Mouse (Mus musculus) ES-Bruce4 (cell line): ENCODE data around the gene Snx30. TPM values are rescaled to one million over a fixed set of nuclear protein-coding genes. Genes with fewer than 3 reads are reported as not detected.
A peak's percentile ranks its signal among the peaks of the same experiment; 100 is the strongest.

Experiments used
- H3K27ac ChIP-seq: 2 replicates; pipeline ENCODE4 v1.5.1; 2012; ENCODE audit warnings: low read length, inconsistent platforms; ENCODE audit not compliant: insufficient read depth
- H3K27me3 ChIP-seq: 2 replicates; pipeline ENCODE4 v1.6.1; 2012; ENCODE audit warnings: mild to moderate bottlenecking, low read length, inconsistent platforms; ENCODE audit not compliant: control insufficient read depth, poor library complexity, insufficient read depth, severe bottlenecking
- H3K36me3 ChIP-seq: 2 replicates; pipeline ENCODE4 v1.6.1; 2012; ENCODE audit warnings: inconsistent platforms, mild to moderate bottlenecking, low read length, moderate library complexity; ENCODE audit not compliant: control insufficient read depth, poor library complexity, insufficient read depth, severe bottlenecking
- H3K4me1 ChIP-seq: one replicate; pipeline ENCODE4 v1.8.1; 2011; ENCODE audit warnings: low read length; ENCODE audit not compliant: control insufficient read depth, insufficient read depth
- H3K4me3 ChIP-seq: 2 replicates; pipeline ENCODE4 v1.5.1; 2011; ENCODE audit warnings: low read depth, mild to moderate bottlenecking, low read length
- H3K9ac ChIP-seq: 2 replicates; pipeline ENCODE4 v1.6.1; 2012; ENCODE audit warnings: low read depth, mild to moderate bottlenecking, inconsistent platforms; ENCODE audit not compliant: poor library complexity, severe bottlenecking
- H3K9me3 ChIP-seq: replicated peaks from 2 replicates; pipeline ENCODE4 v1.6.1; 2012; ENCODE audit warnings: mild to moderate bottlenecking, low read length, inconsistent platforms; ENCODE audit not compliant: control insufficient read depth, poor library complexity, insufficient read depth, severe bottlenecking
- CTCF ChIP-seq: IDR thresholded peaks from one replicate; pipeline ENCODE4 v1.8.1; 2011; ENCODE audit warnings: low read depth, low read length
- EP300 ChIP-seq: IDR thresholded peaks from 2 replicates; pipeline ENCODE4 v1.6.1; 2011; ENCODE audit warnings: low read depth, low read length; ENCODE audit not compliant: insufficient read depth
- POLR2A ChIP-seq: IDR thresholded peaks from one replicate; pipeline ENCODE4 v1.8.1; 2011; ENCODE audit warnings: low read length; ENCODE audit not compliant: insufficient read depth
- polyA plus RNA-seq: library from polyadenylated mRNA; stranded (reverse); fragments of >200 nt; gene quantifications from 2 replicates; pipeline ENCODE4 v1.2.4, GENCODE M21; 2011; ENCODE audit warnings: low read depth; ENCODE audit not compliant: missing spikeins, insufficient read depth, insufficient read length

The Snx30 gene
- 21.8 and 23.1 TPM in 2 replicates for polyA plus RNA-seq

DNA sequence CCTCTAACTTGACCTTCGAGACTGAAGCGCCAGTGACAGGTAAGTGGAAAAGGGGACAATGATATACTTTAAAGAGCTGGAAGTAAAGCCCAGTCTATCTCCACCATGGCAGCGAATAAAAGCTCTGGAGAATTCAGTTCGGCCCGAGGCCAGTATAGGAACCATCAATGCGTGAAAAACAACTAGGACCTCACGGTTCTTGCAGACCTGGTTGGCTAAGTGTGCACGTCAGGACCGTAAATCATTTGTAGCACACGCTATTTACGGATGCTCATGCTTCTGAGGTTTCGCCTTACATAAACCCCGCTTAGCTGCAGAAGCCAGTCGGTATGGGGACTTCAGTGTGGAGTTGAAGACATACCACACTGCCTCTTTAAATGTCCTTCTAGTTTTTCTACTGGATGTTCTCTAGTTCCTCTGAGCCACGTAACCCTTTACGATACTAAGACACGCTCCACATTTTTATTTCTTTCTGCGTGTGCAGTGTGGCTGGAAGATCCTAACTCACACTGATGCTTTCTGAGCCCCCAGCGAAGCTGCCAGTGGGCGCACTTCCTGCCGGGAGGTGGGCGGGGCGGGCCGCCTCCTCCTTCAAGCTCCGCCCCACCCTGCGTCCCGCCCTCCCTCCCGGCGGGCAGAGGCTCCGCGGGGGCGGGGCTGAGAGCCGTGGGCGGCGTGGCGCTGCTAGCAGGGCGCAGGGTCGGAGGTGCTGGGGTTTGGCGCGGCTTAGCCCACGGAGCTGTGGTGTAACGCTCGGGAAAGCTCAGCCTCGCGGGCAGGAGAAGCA is at the start of gene Snx30:
Snx30 (plus strand) TSS at position 660 of the 787 bp plus-strand sequence.
- H3K4me1 ChIP-seq = no peaks in the 10 kb centered on the region
- H3K36me3 ChIP-seq = no peaks in the 10 kb centered on the region
- peak within 1 kb of the TSS; percentile 79 for H3K4me3 ChIP-seq
- H3K27ac ChIP-seq = no peak within 1 kb of the TSS
- H3K9ac ChIP-seq = peak within 1 kb of the TSS; percentile 66
- TF ChIP-seq POLR2A (peak; percentile 83), CTCF (no peak)
- no peaks in the 10 kb centered on the region for H3K27me3 ChIP-seq
- H3K9me3 ChIP-seq = no peaks in the 10 kb centered on the region

DNA sequence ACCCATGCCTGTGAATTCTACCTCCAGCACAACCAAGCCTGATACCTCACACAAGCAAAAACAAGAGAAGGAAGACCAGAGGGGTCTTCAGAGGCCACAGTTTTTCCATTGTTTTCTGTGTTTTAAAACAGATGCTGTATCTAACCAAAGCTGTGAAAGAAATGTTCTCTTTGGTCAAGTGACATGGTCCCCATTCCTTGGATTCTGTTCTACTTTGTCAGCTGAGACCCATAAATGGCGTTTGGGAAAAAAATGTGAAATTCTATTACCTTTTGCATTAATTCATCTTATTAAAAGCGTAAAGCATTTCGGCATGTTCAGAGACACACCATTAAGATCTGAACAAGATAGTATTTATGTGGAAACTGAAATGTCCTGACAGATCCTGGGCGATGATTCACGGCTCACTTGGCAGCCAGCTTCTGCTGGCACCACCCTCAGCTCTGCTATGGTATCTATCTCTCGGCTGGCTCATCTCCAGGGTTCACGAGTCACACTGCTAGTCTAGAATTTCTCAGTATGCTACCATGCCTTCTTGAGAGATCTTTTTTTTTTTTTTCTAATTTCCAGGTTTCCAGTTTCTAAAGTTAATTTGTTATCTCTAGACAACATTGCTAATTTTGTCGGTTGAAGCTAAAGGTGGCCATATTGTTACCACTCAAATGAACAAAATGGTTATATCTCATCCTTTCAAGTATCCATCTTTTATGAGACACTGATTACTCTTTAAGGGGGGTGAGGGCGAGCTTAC is 49.1 kb upstream of the Snx30 start:
- no peaks in the 10 kb centered on the region for H3K36me3 ChIP-seq
- H3K9me3 ChIP-seq = no peaks in the 10 kb centered on the region
- H3K9ac ChIP-seq = no peak overlapping the region
- no peak overlapping the region for H3K27ac ChIP-seq
- no peaks in the 10 kb centered on the region for H3K27me3 ChIP-seq
- H3K4me3 ChIP-seq = no peak overlapping the region
- no peak for TF ChIP-seq EP300
- TF ChIP-seq CTCF = no peak
- TF ChIP-seq POLR2A = no peak
- H3K4me1 ChIP-seq = no peaks in the 10 kb centered on the region

DNA sequence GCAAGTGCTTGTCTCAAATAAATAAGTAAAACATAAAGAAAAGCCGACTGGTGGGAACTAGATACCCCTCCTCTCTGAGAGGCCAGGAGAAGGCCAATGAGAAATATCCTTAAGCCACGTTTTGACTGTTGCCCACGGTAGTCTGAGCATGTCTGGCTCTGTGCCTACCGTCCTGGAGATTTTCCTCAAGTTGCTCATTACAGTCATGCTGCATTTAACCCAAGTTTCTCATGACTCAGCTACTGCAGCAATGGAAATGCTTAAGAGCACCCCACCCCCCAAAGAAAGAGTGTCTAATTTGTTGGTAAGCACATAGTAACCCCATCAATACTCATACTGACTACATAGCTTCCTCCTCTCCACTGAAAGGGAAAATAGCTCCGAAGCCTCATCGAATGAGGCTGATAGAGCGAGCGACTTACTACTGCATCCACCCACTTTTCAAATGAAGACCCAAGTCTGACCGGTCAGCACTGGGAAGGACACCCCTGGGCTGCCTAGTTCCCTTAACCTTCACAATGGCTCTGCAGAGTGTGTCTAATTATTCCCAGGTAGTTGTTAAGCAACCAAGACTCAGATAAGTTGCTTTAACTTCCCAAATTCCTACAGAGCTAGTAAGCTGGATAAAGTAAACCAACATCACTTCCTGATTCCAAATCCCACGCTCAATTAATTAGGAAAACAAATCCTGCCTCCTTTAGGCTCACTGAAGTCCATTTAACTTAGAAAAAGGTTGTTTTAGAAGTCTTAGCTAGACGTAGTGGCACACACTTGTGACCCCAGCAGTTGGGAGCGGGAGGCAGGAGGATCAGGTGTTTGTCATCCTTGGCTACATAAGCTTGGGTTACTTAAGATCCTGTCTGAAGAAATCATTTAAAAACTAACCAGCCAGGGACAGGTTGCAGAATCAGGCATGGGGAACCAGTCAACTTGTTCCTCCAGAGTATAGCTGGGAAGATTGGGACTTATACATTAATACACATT is 47.9 kb upstream of the Snx30 start:
- H3K9me3 ChIP-seq = no peaks in the 10 kb centered on the region
- H3K36me3 ChIP-seq = no peaks in the 10 kb centered on the region
- no peaks in the 10 kb centered on the region for H3K4me1 ChIP-seq
- no peak overlapping the region for H3K27ac ChIP-seq
- TF ChIP-seq POLR2A = no peak
- TF ChIP-seq EP300 = no peak
- TF ChIP-seq CTCF = no peak
- H3K9ac ChIP-seq = no peak overlapping the region
- no peaks in the 10 kb centered on the region for H3K27me3 ChIP-seq
- H3K4me3 ChIP-seq = no peak overlapping the region

DNA sequence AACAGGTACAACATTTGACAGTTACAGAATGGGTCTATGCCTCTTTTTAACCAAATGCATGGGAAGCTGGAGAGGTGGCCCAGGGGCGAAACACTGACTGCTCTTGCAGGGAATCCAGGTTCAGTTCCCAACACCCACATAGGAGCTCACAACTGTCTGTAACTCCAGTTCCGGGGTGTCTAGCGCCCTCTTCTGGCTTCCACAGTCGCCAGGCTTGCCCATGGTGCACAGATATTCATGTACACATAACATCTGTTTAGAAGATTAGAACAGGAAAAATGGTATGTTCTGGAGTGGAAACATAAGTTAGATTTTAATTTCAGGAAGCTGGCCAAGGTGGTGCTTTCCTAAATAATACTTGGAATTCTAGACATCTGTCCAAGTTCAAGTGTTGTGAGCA is 45.6 kb upstream of the Snx30 start:
- Histone ChIP-seq H3K36me3 (no peaks in the 10 kb centered on the region), H3K27me3 (no peaks in the 10 kb centered on the region)

DNA sequence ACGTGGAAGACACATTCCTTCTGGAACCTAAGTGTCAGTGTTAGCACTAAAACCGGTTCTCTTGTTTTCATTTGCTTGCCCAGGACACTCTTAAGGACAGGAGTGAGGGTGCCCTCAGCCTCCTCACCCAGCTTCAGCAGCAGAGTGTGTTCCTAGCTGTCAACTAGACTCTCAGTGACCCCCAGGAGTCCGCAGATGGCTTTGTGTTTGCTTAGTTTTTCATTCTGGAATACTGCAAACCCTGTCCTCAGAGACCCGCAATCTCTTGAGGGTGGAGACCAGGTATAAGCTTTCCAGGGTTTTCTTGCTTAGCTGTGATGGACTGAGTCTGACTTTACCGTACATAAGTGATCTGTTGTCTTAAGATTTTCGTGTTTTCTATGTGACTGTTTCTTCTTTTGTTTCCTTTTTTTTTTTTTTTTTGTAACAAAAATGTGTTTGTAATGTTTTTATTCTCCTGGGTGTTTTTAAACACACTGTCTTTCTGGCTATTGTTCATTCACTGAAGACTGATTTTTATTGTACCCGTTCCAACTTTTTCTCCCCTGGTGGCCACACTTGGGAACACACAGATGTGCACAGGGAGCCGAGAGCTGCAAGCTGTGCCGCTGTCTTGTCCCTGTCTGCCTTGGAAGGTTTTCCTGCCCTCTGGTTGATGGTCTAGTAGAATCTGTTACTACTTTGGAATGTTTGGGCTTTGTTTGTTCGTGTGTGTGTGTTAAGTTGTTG is 44.8 kb upstream of the Snx30 start:
- Histone ChIP-seq H3K27me3 (no peaks in the 10 kb centered on the region), H3K4me3 (no peak overlapping the region), H3K36me3 (no peaks in the 10 kb centered on the region), H3K9ac (no peak overlapping the region), H3K27ac (no peak overlapping the region), H3K9me3 (no peaks in the 10 kb centered on the region), H3K4me1 (no peaks in the 10 kb centered on the region)
- no peak for TF ChIP-seq EP300
- no peak for TF ChIP-seq POLR2A
- TF ChIP-seq CTCF = no peak

More for the DNA sequence above, 45.6 kb upstream of the Snx30 start:
- no peak overlapping the region for H3K4me3 ChIP-seq
- TF ChIP-seq CTCF (peak; percentile 61), EP300 (no peak)
- H3K4me1 ChIP-seq = no peaks in the 10 kb centered on the region
- H3K9me3 ChIP-seq = no peaks in the 10 kb centered on the region
- no peak overlapping the region for H3K27ac ChIP-seq
- no peak overlapping the region for H3K9ac ChIP-seq
